In the genomic region with DNA sequence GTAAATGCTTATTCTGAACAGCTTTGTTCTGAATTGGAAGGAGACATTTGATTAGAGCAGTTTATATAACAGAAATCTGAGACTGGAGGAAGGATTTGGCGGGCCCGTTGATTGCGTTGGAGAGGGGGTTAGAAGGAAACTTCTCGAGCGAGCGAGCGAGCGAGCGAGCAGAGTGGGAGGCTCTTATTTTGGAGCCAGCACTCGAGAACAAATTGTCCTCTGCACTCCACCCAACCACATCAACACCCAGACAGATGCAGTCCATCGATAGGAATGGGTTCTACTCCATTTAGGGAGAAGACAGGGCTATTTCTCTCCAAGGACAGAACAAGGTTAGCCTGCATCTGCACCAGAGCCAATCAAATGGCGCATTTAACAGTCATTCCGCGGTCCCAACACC, we compare ENCODE assay signal across 11 mouse cellular contexts. TPM values are rescaled to one million over a fixed set of nuclear protein-coding genes. Genes with fewer than 3 reads are reported as not detected.
DNase-seq lines count a peak whose midpoint lies in the region; ATAC-seq and TF ChIP-seq lines count a peak whose summit lies in the region.
"Had no signal": no experiment of that assay in that cellular context is flagged by ENCODE, and none has a peak within 500 bp of the region (broad histone marks: within the 10 kb centered on the region; RNA-seq: fewer than 3 reads in every experiment).

No protein-coding gene starts in this region.

- no peak overlapping the region for H3K4me3 ChIP-seq in small intestine, adult 2 months (ENCODE audit: low read depth, low read length)
- no peak overlapping the region for H3K4me3 ChIP-seq in forebrain, postnatal 0 days (ENCODE audit: low read depth, low read length)
- H3K4me3 ChIP-seq: neural tube, embryonic 12.5 days had no signal

- 71% methylated on average over 14 of the region's 14 CpGs for WGBS in small intestine, adult 2 months
- 73% methylated on average over 14 of the region's 14 CpGs for WGBS in forebrain, postnatal 0 days

- no peaks in the 10 kb centered on the region for H3K36me3 ChIP-seq in small intestine, adult 2 months (ENCODE audit: control insufficient read depth, insufficient read depth, low read length)
- no peaks in the 10 kb centered on the region for H3K36me3 ChIP-seq in forebrain, postnatal 0 days (ENCODE audit: insufficient read depth)
- H3K36me3 ChIP-seq: neural tube, embryonic 12.5 days had no signal

- intact Hi-C loops in left cerebral cortex, postnatal 14 days (cut with DNase I) = no loop called here

- H3K4me2 ChIP-seq in forebrain, postnatal 0 days (ENCODE audit: low read depth) = no peak overlapping the region
- H3K4me2 ChIP-seq: neural tube, embryonic 12.5 days had no signal

- no peak for TF ChIP-seq POLR2A in small intestine, adult 2 months (IDR thresholded peaks at IDR 0.05; ENCODE audit: low read depth, low read length)

- ATAC-seq in forebrain, postnatal 0 days = no peak

- 0 out of 2 replicates have a peak overlapping the region, but pooled peaks have one; percentile 53 for H3K27ac ChIP-seq in small intestine, adult 2 months (ENCODE audit: insufficient read depth, low read depth, low read length)
- no peak overlapping the region for H3K27ac ChIP-seq in forebrain, postnatal 0 days (ENCODE audit: low read depth, low read length)
- H3K27ac ChIP-seq: liver, embryonic 14.5 days; neural tube, embryonic 12.5 days had no signal

- DNase-seq in layer of hippocampus, adult 11-12 months (ENCODE audit: low spot score) = peak; percentile 12
- DNase-seq in layer of hippocampus, adult 9-10 months (ENCODE audit: low spot score) = no peak
- peak; percentile 56 to 68 for DNase-seq in frontal cortex, postnatal 36 days (ENCODE audit: low spot score in 2 of 2)
- DNase-seq in left cerebral cortex, postnatal 14 days (ENCODE audit: low spot score in 2 of 2) = peak; percentile 39 to 73
- DNase-seq in adrenal gland, adult 18-20 months (ENCODE audit: low spot score in 2 of 2) = no peak
- DNase-seq in forebrain, postnatal 0 days = no peak
- DNase-seq in cerebellum, postnatal 10 days = no peak
- DNase-seq: adrenal gland, postnatal 10 days had no signal

- no peak for TF ChIP-seq CTCF in small intestine, adult 2 months (IDR thresholded peaks at IDR 0.05; ENCODE audit: extremely low read depth, insufficient read length, insufficient replicate concordance, low read depth, low read length)
- TF ChIP-seq CTCF in forebrain, postnatal 0 days (IDR thresholded peaks at IDR 0.05; ENCODE audit: low read depth) = no peak

- no peaks in the 10 kb centered on the region for H3K27me3 ChIP-seq in small intestine, adult 2 months (ENCODE audit: control insufficient read depth, insufficient read depth, low read length)
- H3K27me3 ChIP-seq in forebrain, postnatal 0 days (ENCODE audit: insufficient read depth, low read length) = 0 out of 2 replicates have a peak, but pooled peaks cover 4% of the 10 kb centered on the region
- H3K27me3 ChIP-seq: neural tube, embryonic 12.5 days had no signal

- H3K4me1 ChIP-seq in small intestine, adult 2 months (ENCODE audit: control insufficient read depth, insufficient read depth, insufficient read length, low read length) = no peaks in the 10 kb centered on the region
- H3K4me1 ChIP-seq in forebrain, postnatal 0 days (ENCODE audit: insufficient read depth) = no peaks in the 10 kb centered on the region
- H3K4me1 ChIP-seq: neural tube, embryonic 12.5 days had no signal

- H3K9ac ChIP-seq in forebrain, postnatal 0 days = no peak overlapping the region
- H3K9ac ChIP-seq: liver, embryonic 14.5 days; neural tube, embryonic 12.5 days had no signal

- no peaks in the 10 kb centered on the region for H3K9me3 ChIP-seq in forebrain, postnatal 0 days (ENCODE audit: low read length)
- H3K9me3 ChIP-seq: neural tube, embryonic 12.5 days had no signal

RNA-seq across cellular contexts. Expression of a gene that starts 39.1 kb away (rescaled TPM):
- total RNA-seq in left cerebral cortex, postnatal 14 days (2021) = under 1 TPM; 0.17 to 0.20 TPM
- 123 and 184 TPM in 2 replicates for polyA plus RNA-seq in small intestine, adult 2 months (2012; rRNA removed)
- total RNA-seq in adrenal gland, adult 18-20 months (2021) = under 1 TPM in 1 of 2 experiments, not detected in 1; 0.19 TPM
- total RNA-seq in forebrain, postnatal 0 days (2014; rRNA removed) = 0.23 and 0.43 TPM in 2 replicates
- polyA plus RNA-seq in forebrain, postnatal 0 days (2015; fragmentation: Nextera tagmentation; extraction: Ambion mirVana) = 0.23 and 0.34 TPM in 2 replicates

Comparison
In these comparisons a context has a peak if more than half of its experiments do, and no peak if none do; other contexts are left out.
1. DNase-seq: peak in layer of hippocampus, adult 11-12 months (single experiment), frontal cortex, postnatal 36 days (2 of 2) and left cerebral cortex, postnatal 14 days (2 of 2); none in layer of hippocampus, adult 9-10 months (single experiment), adrenal gland, adult 18-20 months (0 of 2), forebrain, postnatal 0 days (single experiment) and cerebellum, postnatal 10 days (0 of 2).